Mouse (Mus musculus) erythroblast, embryonic 14.5 days (primary cell): ENCODE data around the gene Kcmf1.

Source experiments
- GATA1 ChIP-seq: IDR thresholded peaks from 2 replicates; pipeline ENCODE4 v1.6.1; 2012; ENCODE audit warnings: low read length, inconsistent platforms, mixed read lengths
- TAL1 ChIP-seq: IDR thresholded peaks from 3 replicates; pipeline ENCODE4 v1.6.1; 2012; ENCODE audit warnings: low read length, inconsistent platforms, mixed read lengths

- TF ChIP-seq GATA1 (no peak), TAL1 (no peak)
Measured at GRCm38 (mm10) chr6:72802119-72802518, 97.7 kb downstream of the Kcmf1 start.
